Mouse (Mus musculus): ENCODE measurements at regions not wholly inside any gene's neighbourhood (a gene's known extent, or its start where the extent isn't known, plus 50 kb on each side); places are given as distances from the start of the nearest gene placed in this dataset.
A peak's percentile ranks its signal among the peaks of the same experiment; 100 is the strongest.

DNA sequence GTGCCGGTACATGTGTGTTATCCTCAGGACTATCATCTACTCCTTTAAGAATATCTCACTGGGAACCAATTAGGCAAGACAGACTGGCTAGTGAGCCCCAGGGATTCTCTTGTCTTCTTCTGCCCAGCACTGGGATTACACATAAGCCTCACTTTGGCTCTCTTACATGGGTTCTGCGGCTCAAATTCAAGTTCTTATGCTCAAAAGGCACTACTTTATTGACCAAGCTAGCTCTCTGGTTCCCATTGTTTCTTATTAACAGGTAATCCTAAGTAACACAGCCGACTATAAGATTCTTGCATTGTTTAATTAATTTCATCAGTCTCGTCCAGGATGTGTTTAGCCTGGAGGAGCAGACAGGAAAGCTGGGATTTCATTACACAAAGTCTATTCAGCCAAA, 80.3 kb upstream of the Tab2 start:
- ATAC-seq (ENCODE audit: low FRiP score): no peak
- Histone ChIP-seq H3K4me1 (peaks cover 33% of the 10 kb centered on the region), H3K27me3 (no peaks in the 10 kb centered on the region), H3K9ac (no peak overlapping the region), H3K27ac (no peak overlapping the region), H3K4me2 (replicated peaks) (no peak overlapping the region), H3K4me3 (no peak overlapping the region), H3K9me3 (replicated peaks) (no peaks in the 10 kb centered on the region), H3K36me3 (no peaks in the 10 kb centered on the region)
- 86% methylated on average over 4 of the region's 4 CpGs for WGBS

DNA sequence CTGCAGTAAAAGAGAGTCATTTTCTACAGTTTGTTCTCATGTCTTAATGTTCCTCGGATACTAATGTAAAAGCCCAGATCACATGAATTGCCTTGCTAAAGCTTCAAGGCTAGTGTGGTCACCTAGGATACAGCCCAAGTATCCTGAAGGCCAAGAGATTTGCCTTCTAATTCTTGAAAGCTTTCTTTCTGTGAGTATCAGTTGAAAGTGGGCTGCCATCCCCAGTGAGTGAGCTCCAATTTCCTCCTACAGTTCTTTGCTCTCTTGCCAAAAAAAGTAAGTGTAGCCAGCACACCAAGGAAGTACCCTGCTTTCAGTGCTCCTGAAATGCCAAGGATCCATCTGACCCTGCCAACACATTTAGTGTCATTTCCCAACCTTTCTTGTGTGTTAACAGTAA, 79.3 kb upstream of the Tab2 start:
- H3K27ac ChIP-seq: no peak overlapping the region

DNA sequence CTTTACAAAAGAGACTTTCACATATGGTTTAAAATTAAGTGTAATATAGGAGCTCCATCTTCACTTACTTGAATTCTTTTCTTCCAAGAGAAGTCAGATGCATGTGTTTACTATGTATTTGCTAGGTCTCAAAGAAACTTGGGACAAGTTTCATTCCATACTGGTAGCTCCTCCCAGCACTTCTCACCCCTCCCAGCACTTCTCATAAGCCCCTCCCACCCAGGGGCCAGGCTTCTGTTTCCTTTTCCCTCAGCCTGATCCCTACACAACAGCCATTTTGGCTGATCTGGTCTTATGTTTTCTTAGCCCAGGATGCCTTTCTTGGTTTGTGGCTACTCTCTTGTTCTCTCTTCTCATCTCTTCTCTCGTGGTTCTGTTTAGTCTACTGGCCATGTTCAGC, 76.2 kb upstream of the Tab2 start:
- 84% methylated on average over 1 of the region's 1 CpGs for WGBS
- Histone ChIP-seq H3K9ac (no peak overlapping the region), H3K4me3 (no peak overlapping the region), H3K9me3 (replicated peaks) (no peaks in the 10 kb centered on the region), H3K27ac (no peak overlapping the region), H3K4me1 (peaks cover 17% of the 10 kb centered on the region), H3K4me2 (replicated peaks) (no peak overlapping the region), H3K27me3 (no peaks in the 10 kb centered on the region), H3K36me3 (no peaks in the 10 kb centered on the region)
- ATAC-seq (ENCODE audit: low FRiP score): no peak

More for the DNA sequence above, 79.3 kb upstream of the Tab2 start:
- H3K4me1 ChIP-seq: peaks cover 33% of the 10 kb centered on the region
- no peak overlapping the region for H3K4me3 ChIP-seq
- no peak overlapping the region for H3K4me2 ChIP-seq (replicated peaks)
- no peaks in the 10 kb centered on the region for H3K27me3 ChIP-seq
- WGBS: 40% methylated on average over 1 of the region's 1 CpGs
- no peaks in the 10 kb centered on the region for H3K9me3 ChIP-seq (replicated peaks)
- ATAC-seq (ENCODE audit: low FRiP score): no peak
- no peak overlapping the region for H3K9ac ChIP-seq
- no peaks in the 10 kb centered on the region for H3K36me3 ChIP-seq

DNA sequence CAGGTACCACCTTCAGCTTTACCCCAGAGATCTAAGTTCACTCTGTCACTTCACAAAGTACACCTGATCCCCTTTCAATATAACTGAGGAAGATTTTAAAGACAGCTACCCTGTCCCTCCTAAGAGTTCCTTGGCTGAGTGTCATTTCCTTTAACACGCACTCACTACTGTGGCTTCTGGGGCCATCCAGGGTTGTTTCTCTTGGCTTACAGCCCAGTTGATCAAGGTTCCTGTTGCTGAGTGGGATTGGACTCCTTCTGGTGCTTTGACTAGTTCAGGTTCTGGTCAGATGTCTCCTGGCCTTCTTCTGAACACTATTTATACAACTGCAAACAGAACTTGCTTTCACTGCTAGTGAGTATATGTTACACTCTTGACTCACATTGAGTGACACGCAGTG, 72.8 kb upstream of the Tab2 start:
- Histone ChIP-seq H3K36me3 (no peaks in the 10 kb centered on the region), H3K27me3 (no peaks in the 10 kb centered on the region), H3K4me1 (peaks cover 7% of the 10 kb centered on the region; the same call in 1 of the 2 replicates), H3K4me2 (replicated peaks) (no peak overlapping the region), H3K9me3 (replicated peaks) (no peaks in the 10 kb centered on the region), H3K27ac (no peak overlapping the region), H3K9ac (no peak overlapping the region), H3K4me3 (no peak overlapping the region)
- ATAC-seq (ENCODE audit: low FRiP score): no peak
- 78% methylated on average over 2 of the region's 2 CpGs for WGBS

DNA sequence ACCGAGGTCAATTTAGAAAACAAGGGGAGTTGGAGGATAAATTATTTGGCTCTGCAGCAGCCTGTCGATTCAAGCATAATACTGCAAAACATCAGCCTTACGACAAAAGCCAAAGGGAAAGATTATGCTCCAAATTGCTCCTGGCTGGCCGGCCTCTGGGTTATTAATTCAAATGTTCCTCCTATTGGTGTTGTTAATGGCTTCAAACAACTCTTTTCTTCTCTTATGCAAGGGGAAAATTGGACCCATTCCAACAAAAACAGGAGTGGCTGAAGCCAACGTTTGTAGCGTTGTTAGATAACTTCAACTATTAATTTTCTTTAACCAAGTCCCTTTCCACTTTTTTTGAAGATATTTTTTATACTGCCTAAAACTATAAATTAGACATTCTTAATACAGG, 71.0 kb upstream of the Tab2 start:
- no peak overlapping the region for H3K27ac ChIP-seq
- no peak overlapping the region for H3K4me2 ChIP-seq (replicated peaks)
- H3K9me3 ChIP-seq (replicated peaks): no peaks in the 10 kb centered on the region
- H3K4me3 ChIP-seq: no peak overlapping the region
- no peaks in the 10 kb centered on the region for H3K36me3 ChIP-seq
- no peaks in the 10 kb centered on the region for H3K27me3 ChIP-seq
- WGBS: 45% methylated on average over 6 of the region's 6 CpGs
- peaks cover 7% of the 10 kb centered on the region; the same call in 1 of the 2 replicates for H3K4me1 ChIP-seq
- ATAC-seq (ENCODE audit: low FRiP score): no peak
- no peak overlapping the region for H3K9ac ChIP-seq

DNA sequence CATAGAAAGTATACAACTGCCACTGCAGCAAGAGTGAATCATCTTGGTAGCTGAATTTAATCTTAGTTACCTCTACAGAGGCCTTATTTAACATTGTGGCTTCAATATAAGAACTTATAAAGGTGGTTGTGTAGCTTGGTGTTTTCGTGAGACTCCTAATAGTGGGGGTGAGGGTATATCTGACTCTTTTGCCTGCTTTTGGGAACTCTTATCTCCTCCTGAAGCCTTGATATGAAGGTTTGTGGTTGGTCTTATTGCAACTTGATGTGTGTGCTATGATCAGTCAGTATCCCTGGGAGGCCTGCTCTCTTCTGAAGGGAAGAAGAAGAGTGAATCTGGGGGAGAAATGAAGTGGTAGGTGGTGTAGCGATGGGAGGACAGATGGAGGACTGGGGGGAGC, 67.7 kb upstream of the Tab2 start:
- Histone ChIP-seq H3K4me1 (peaks cover 7% of the 10 kb centered on the region; the same call in 1 of the 2 replicates), H3K9ac (no peak overlapping the region), H3K27me3 (no peaks in the 10 kb centered on the region), H3K4me2 (replicated peaks) (no peak overlapping the region), H3K27ac (no peak overlapping the region), H3K9me3 (replicated peaks) (no peaks in the 10 kb centered on the region), H3K4me3 (no peak overlapping the region), H3K36me3 (no peaks in the 10 kb centered on the region)
- WGBS: 97% methylated on average over 2 of the region's 2 CpGs
- ATAC-seq (ENCODE audit: low FRiP score): no peak

DNA sequence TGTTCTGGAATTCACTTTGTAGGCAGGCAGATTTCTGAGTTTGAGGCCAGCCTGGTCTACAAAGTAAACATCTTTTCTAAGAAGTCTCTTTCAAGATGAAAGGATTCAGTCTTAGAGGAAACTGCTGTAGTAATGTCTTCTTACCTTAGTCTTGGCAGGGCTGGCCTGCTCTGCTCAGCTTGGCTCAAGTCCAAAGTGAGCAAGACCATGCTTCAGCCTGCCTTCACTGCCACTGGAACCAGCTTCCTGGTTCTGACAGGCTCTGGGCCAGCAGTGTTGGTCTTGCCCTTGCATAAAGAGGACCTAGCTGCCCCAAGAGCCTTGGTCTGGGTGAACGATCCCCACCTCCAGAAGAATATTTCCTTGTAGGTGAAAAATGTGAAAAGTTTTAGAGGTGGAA, 65.9 kb upstream of the Tab2 start:
- H3K4me1 ChIP-seq: peaks cover 5% of the 10 kb centered on the region; the same call in 1 of the 2 replicates
- no peak overlapping the region for H3K27ac ChIP-seq
- WGBS: 79% methylated on average over 1 of the region's 1 CpGs
- H3K9me3 ChIP-seq (replicated peaks): no peaks in the 10 kb centered on the region
- H3K9ac ChIP-seq: no peak overlapping the region
- H3K36me3 ChIP-seq: no peaks in the 10 kb centered on the region
- no peaks in the 10 kb centered on the region for H3K27me3 ChIP-seq
- no peak for ATAC-seq (ENCODE audit: low FRiP score)
- no peak overlapping the region for H3K4me3 ChIP-seq
- H3K4me2 ChIP-seq (replicated peaks): no peak overlapping the region

DNA sequence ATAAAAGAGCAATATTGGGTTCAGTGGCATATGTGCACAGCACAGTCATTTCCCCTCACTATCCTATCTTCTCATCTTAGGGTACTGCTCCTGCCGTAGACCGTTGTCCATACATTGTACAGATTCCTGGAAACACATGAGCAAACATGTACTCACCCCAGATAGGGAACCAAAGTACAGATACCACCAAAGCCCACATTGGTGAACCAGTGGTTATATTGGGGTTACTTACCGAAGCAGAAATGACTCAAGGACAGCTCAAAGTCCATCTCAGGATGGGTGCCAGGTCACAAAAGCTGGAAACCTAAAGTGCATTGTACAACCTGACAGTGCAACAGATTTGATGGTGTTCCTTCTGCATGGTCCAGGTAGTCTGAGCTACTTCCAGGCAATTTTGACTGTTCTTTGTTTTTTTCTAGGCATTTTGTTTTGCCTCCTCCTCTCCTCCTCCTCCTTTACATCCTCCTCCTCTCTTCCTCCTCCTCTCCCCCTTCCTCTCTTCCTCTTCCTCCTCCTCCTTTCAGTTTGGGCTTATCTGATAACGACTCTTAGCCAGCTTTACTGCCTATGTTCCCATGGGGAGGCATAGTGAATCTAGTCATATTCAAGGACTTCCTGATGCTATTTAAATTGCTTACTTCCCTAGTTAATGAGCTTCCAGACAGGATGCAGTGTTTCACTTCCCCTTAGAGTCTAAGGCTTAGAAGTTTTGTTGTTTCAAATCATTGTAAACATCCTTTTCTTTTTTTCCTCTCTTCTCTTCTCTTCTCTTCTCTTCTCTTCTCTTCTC, 65.1 kb upstream of the Tab2 start:
- Histone ChIP-seq H3K4me3 (no peak overlapping the region), H3K4me1 (0 out of 2 replicates have a peak, but pooled peaks cover 3% of the 10 kb centered on the region), H3K4me2 (replicated peaks) (no peak overlapping the region), H3K9me3 (replicated peaks) (no peaks in the 10 kb centered on the region), H3K27ac (no peak overlapping the region), H3K36me3 (no peaks in the 10 kb centered on the region), H3K27me3 (no peaks in the 10 kb centered on the region), H3K9ac (no peak overlapping the region)
- WGBS: 77% methylated on average over 4 of the region's 4 CpGs
- ATAC-seq (ENCODE audit: low FRiP score): no peak

DNA sequence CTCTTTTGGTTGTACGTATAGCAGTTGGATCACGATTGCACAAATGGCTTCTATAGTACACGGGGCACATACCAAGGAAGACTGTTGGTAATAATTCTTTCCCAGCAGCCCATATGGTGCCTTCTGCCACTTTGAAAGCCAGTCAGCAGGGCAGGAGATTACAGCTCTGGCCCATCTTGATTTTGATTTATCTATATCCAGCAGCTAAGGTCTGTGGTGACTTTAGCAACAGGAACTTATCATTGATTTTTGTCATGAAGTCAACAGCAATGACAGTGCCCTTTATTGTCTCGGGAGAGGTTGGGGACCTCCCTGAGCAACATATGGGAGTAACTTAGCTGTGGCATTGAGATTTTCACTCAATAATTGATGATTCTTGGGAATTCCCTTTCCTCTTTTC, 64.1 kb upstream of the Tab2 start:
- Histone ChIP-seq H3K27ac (no peak overlapping the region), H3K4me1 (0 out of 2 replicates have a peak, but pooled peaks cover 3% of the 10 kb centered on the region), H3K9ac (no peak overlapping the region), H3K4me3 (no peak overlapping the region), H3K4me2 (replicated peaks) (no peak overlapping the region), H3K9me3 (replicated peaks) (no peaks in the 10 kb centered on the region), H3K27me3 (no peaks in the 10 kb centered on the region), H3K36me3 (no peaks in the 10 kb centered on the region)
- ATAC-seq (ENCODE audit: low FRiP score): no peak
- 81% methylated on average over 4 of the region's 4 CpGs for WGBS

DNA sequence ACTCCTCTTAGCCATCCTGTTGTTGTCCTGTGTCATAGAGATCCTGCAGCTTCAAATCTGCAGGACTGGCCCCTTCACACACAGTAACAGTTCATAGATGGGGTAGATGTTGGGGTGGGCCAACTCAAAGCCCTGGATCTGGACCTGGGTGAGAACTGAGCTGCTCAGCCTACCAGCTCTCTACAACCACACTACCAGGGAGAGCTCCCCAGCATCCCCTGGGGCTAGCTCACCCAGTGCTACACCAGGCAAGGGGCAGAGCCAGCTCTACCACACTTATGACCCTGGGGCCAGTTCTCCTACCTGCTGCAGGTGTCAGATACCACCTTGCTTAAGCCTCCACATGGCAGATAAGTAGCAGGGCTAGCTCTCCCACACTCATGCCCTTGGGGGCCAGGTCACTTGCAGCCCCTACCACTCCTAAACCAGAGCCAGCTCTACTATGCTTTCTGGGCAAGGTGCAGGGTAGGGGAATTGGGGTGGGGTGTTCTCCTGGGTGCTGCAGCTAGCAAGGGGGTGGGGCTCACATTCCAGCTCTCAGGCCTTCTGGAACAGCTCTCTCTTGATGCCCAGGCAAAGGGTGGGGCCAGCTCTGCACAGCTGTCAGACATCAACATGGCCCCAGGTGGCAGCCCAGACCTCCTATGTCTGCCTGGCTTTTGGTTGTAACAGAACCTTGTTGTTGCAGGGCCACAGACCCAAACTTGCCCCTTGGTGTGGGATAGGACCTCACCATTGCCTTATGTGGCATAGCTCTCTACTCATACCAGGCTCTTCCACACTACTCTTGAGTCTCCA, 62.4 kb upstream of the Tab2 start:
- peak; percentile 40; the same call in 1 of the 2 replicates for ATAC-seq (ENCODE audit: low FRiP score)
- Histone ChIP-seq H3K9ac (no peak overlapping the region), H3K27me3 (no peaks in the 10 kb centered on the region)

DNA sequence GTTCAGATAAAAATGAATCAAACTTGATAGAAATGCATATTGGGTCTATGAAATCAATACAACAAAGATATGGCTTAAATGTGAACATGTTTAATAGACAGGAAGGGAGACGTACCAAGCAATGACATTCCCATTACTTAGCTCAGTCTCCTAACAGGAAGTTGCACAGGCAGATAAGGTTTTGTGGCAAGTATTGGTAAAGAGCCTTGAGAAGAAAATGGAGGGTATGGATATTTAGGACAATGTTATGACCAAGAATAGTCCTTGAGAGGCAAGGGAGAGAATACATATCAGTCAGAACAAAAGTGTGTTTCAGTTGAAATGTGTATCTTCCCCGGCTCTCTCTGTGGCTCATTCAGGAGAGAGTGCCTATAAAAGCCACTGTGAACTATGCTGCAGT, 60.7 kb upstream of the Tab2 start:
- no peak overlapping the region for H3K9ac ChIP-seq
- H3K4me1 ChIP-seq: 0 out of 2 replicates have a peak, but pooled peaks cover 3% of the 10 kb centered on the region
- no peak overlapping the region for H3K27ac ChIP-seq
- no peak overlapping the region for H3K4me3 ChIP-seq
- no peaks in the 10 kb centered on the region for H3K36me3 ChIP-seq
- no peaks in the 10 kb centered on the region for H3K27me3 ChIP-seq
- H3K9me3 ChIP-seq (replicated peaks): no peaks in the 10 kb centered on the region
- H3K4me2 ChIP-seq (replicated peaks): no peak overlapping the region
- whole genome bisulfite sequencing: 85% methylated on average over 2 of the region's 2 CpGs
- no peak for ATAC-seq (ENCODE audit: low FRiP score)

More for the DNA sequence above, 62.4 kb upstream of the Tab2 start:
- H3K4me2 ChIP-seq (replicated peaks): no peak overlapping the region
- H3K36me3 ChIP-seq: no peaks in the 10 kb centered on the region
- H3K27ac ChIP-seq: no peak overlapping the region
- no peaks in the 10 kb centered on the region for H3K9me3 ChIP-seq (replicated peaks)
- H3K4me3 ChIP-seq: no peak overlapping the region
- H3K4me1 ChIP-seq: 0 out of 2 replicates have a peak, but pooled peaks cover 3% of the 10 kb centered on the region

DNA sequence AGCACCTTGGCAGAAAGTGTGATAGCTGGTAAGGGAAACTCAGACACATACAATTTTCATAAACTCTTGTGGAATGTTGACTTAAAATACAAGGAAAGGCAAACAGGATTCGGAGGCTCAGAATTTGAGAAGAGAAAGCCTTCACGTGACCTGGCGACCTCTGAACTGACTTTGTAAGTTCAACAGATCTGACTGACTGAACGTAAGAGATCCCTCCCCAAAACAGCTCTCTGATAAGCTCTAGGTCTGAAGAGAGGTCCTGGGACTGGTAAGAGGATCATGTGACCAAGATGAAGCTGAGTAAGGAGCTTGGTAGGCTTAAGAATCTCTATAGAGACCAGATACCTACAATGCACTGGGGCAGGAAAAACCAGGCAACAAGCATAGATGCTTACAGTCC, 55.7 kb upstream of the Tab2 start:
- ATAC-seq (ENCODE audit: low FRiP score): no peak
- WGBS: 68% methylated on average over 4 of the region's 4 CpGs
- H3K4me3 ChIP-seq: no peak overlapping the region
- no peaks in the 10 kb centered on the region for H3K9me3 ChIP-seq (replicated peaks)
- no peak overlapping the region for H3K9ac ChIP-seq
- no peaks in the 10 kb centered on the region for H3K36me3 ChIP-seq
- H3K4me2 ChIP-seq (replicated peaks): no peak overlapping the region
- H3K27ac ChIP-seq: no peak overlapping the region
- no peaks in the 10 kb centered on the region for H3K4me1 ChIP-seq
- no peaks in the 10 kb centered on the region for H3K27me3 ChIP-seq

Data from hindbrain, embryonic 12.5 days (tissue).